Mouse (Mus musculus) frontal cortex, adult 2 months (tissue): Measurements from ENCODE around the gene Stim1. TPM values are rescaled to one million over a fixed set of nuclear protein-coding genes. Genes with fewer than 3 reads are reported as not detected.

Experiments
- DNase-seq, 2 experiments: peaks; one replicate each; pipeline ENCODE4 v3.0.0; 2022; ENCODE audit warnings: low spot score in 1 of 2; ENCODE audit errors: extremely low spot score in 1 of 2
- polyA plus RNA-seq: library from polyadenylated mRNA; depleted of rRNA; stranded (reverse); fragments of >200 nt; gene quantifications from 2 replicates; pipeline ENCODE4 v1.2.3, GENCODE M21; 2012; rRNA removed

The Stim1 gene
- polyA plus RNA-seq, 1 experiment = 82.5 TPM

- no peak for DNase-seq
Measured at GRCm38 (mm10) chr7:102486105-102486504, 218.5 kb downstream of the Stim1 start.

Other genes with a start within 250 kb of the Stim1 start
- 14.1 and 14.4 TPM in 2 replicates for gene Il18bp, start 249.1 kb upstream of the Stim1 start, polyA plus RNA-seq
- gene Rnf121, start 202.3 kb upstream of the Stim1 start, polyA plus RNA-seq = 56.4 and 67.1 TPM in 2 replicates
- gene Xndc1, start 202.3 kb upstream of the Stim1 start, polyA plus RNA-seq = 36.2 and 42.7 TPM in 2 replicates
- gene Xntrpc, start 202.1 kb upstream of the Stim1 start, polyA plus RNA-seq = 3.9 and 4.3 TPM in 2 replicates
- 1.8 and 2.0 TPM in 2 replicates for gene Trpc2, start 184.7 kb upstream of the Stim1 start, polyA plus RNA-seq
- gene Art1, start 166.1 kb upstream of the Stim1 start, polyA plus RNA-seq = 0.12 and 0.13 TPM in 2 replicates
- gene Art5, start 158.3 kb upstream of the Stim1 start, polyA plus RNA-seq = 0.34 and 0.50 TPM in 2 replicates
- gene Chrna10, start 151.0 kb upstream of the Stim1 start, polyA plus RNA-seq = 8.6 and 10.8 TPM in 2 replicates
- 18.8 and 19.7 TPM in 2 replicates for gene Nup98, start 57.6 kb upstream of the Stim1 start, polyA plus RNA-seq
- 26.0 and 27.4 TPM in 2 replicates for gene Pgap2, start 57.6 kb upstream of the Stim1 start, polyA plus RNA-seq
- 35.8 and 41.8 TPM in 2 replicates for gene Rhog, start 11.8 kb upstream of the Stim1 start, polyA plus RNA-seq
- gene Rrm1, start 173.9 kb downstream of the Stim1 start, polyA plus RNA-seq = 12.6 and 16.6 TPM in 2 replicates
- gene Olfr543, start 213.9 kb downstream of the Stim1 start, polyA plus RNA-seq = 0.08 TPM in 1 of 2 replicates, not detected in the other
- not detected in 2 replicates for gene Olfr544, start 220.5 kb downstream of the Stim1 start, polyA plus RNA-seq
- 0.10 TPM in 1 of 2 replicates, not detected in the other for gene Olfr545, start 231.8 kb downstream of the Stim1 start, polyA plus RNA-seq